Mouse (Mus musculus): Measurements from ENCODE around the gene Prc1. TPM values are rescaled to one million over a fixed set of nuclear protein-coding genes. Genes with fewer than 3 reads are reported as not detected.

Prc1 gene
- polyA plus RNA-seq, 1 experiment from 2014 or later, result 53.8 TPM

GRCm38 (mm10) chr7:80255981-80256380, 38.3 kb upstream of the Prc1 start:
- 67% methylated on average over 2 of the region's 2 CpGs for WGBS
- no peak for ATAC-seq (replicated peaks; ENCODE audit: low FRiP score, low read depth)
- peak; percentile 54 for TF ChIP-seq CTCF (IDR thresholded peaks at IDR 0.05; ENCODE audit: low read depth)

GRCm38 (mm10) chr7:80257706-80258105, 36.5 kb upstream of the Prc1 start:
- Histone ChIP-seq H3K27me3 (ENCODE audit: insufficient read depth, low read length) (no peaks in the 10 kb centered on the region), H3K4me1 (replicated peaks; ENCODE audit: insufficient read depth, low read length) (0 out of 2 replicates have a peak, but pooled peaks cover 5% of the 10 kb centered on the region), H3K9me3 (replicated peaks; ENCODE audit: low read length) (no peaks in the 10 kb centered on the region), H3K9ac (ENCODE audit: low read depth, low read length) (no peak overlapping the region), H3K27ac (no peak overlapping the region), H3K4me2 (ENCODE audit: low read length) (no peak overlapping the region), H3K36me3 (ENCODE audit: insufficient read depth, low read length) (no peaks in the 10 kb centered on the region), H3K4me3 (replicated peaks; ENCODE audit: low read depth, low read length) (no peak overlapping the region)
- 64% methylated on average over 2 of the region's 2 CpGs for WGBS
- DNase-seq (ENCODE audit: low spot score), result no peak
- ATAC-seq (replicated peaks; ENCODE audit: low FRiP score, low read depth), result no peak
- no peak for TF ChIP-seq CTCF (IDR thresholded peaks at IDR 0.05; ENCODE audit: low read depth)

More at GRCm38 (mm10) chr7:80255981-80256380, 38.3 kb upstream of the Prc1 start:
- H3K27ac ChIP-seq, result no peak overlapping the region
- H3K4me3 ChIP-seq (replicated peaks; ENCODE audit: low read depth, low read length), result no peak overlapping the region
- H3K4me1 ChIP-seq (replicated peaks; ENCODE audit: insufficient read depth, low read length), result no peaks in the 10 kb centered on the region
- H3K9me3 ChIP-seq (replicated peaks; ENCODE audit: low read length), result no peaks in the 10 kb centered on the region
- H3K9ac ChIP-seq (ENCODE audit: low read depth, low read length), result no peak overlapping the region
- H3K36me3 ChIP-seq (ENCODE audit: insufficient read depth, low read length), result no peaks in the 10 kb centered on the region
- no peaks in the 10 kb centered on the region for H3K27me3 ChIP-seq (ENCODE audit: insufficient read depth, low read length)
- H3K4me2 ChIP-seq (ENCODE audit: low read length), result no peak overlapping the region
- no peak for DNase-seq (ENCODE audit: low spot score)

GRCm38 (mm10) chr7:80260625-80261371, 33.5 kb upstream of the Prc1 start, which contains the start of gene Ngrn:
TSS of gene Ngrn (plus strand) at chr7:80261215.
- peaks cover 15% of the 10 kb centered on the region for H3K36me3 ChIP-seq (ENCODE audit: insufficient read depth, low read length)
- peak; percentile 90 for ATAC-seq (replicated peaks; ENCODE audit: low FRiP score, low read depth)
- peak within 1 kb of the TSS; percentile 74 for H3K4me3 ChIP-seq (replicated peaks; ENCODE audit: low read depth, low read length)
- H3K27me3 ChIP-seq (ENCODE audit: insufficient read depth, low read length), result no peaks in the 10 kb centered on the region
- H3K4me1 ChIP-seq (replicated peaks; ENCODE audit: insufficient read depth, low read length), result 0 out of 2 replicates have a peak, but pooled peaks cover 5% of the 10 kb centered on the region
- peak within 1 kb of the TSS; percentile 72 for H3K9ac ChIP-seq (ENCODE audit: low read depth, low read length)
- WGBS, result 26% methylated on average over 40 of the region's 40 CpGs
- peak; percentile 96 for DNase-seq (ENCODE audit: low spot score)
- H3K9me3 ChIP-seq (replicated peaks; ENCODE audit: low read length), result no peaks in the 10 kb centered on the region
- H3K27ac ChIP-seq, result peak within 1 kb of the TSS; percentile 80
- TF ChIP-seq CTCF (IDR thresholded peaks at IDR 0.05; ENCODE audit: low read depth), result peak; percentile 22; the same call in 1 of the 2 replicates
- H3K4me2 ChIP-seq (ENCODE audit: low read length), result peak within 1 kb of the TSS; percentile 77

- no peaks in the 10 kb centered on the region for H3K27me3 ChIP-seq (ENCODE audit: insufficient read depth, low read length)
- 0 out of 2 replicates have a peak, but pooled peaks cover 5% of the 10 kb centered on the region for H3K4me1 ChIP-seq (replicated peaks; ENCODE audit: insufficient read depth, low read length)
- H3K4me3 ChIP-seq (replicated peaks; ENCODE audit: low read depth, low read length), result peak overlapping the region; percentile 74
- peak overlapping the region; percentile 72 for H3K9ac ChIP-seq (ENCODE audit: low read depth, low read length)
- peak; percentile 38 for DNase-seq (ENCODE audit: low spot score)
- peaks cover 21% of the 10 kb centered on the region for H3K36me3 ChIP-seq (ENCODE audit: insufficient read depth, low read length)
- H3K4me2 ChIP-seq (ENCODE audit: low read length), result peak overlapping the region; percentile 77
- peak; percentile 60 for ATAC-seq (replicated peaks; ENCODE audit: low FRiP score, low read depth)
- no peaks in the 10 kb centered on the region for H3K9me3 ChIP-seq (replicated peaks; ENCODE audit: low read length)
- TF ChIP-seq CTCF (IDR thresholded peaks at IDR 0.05; ENCODE audit: low read depth), result no peak
- WGBS, result under 1% methylated on average over 32 of the region's 32 CpGs
- peak overlapping the region; percentile 80 for H3K27ac ChIP-seq
Observed at GRCm38 (mm10) chr7:80261372-80261990, 32.8 kb upstream of the Prc1 start.

GRCm38 (mm10) chr7:80264606-80265005, 29.6 kb upstream of the Prc1 start:
- Histone ChIP-seq H3K4me1 (replicated peaks; ENCODE audit: insufficient read depth, low read length) (peaks cover 11% of the 10 kb centered on the region; the same call in 1 of the 2 replicates), H3K4me2 (ENCODE audit: low read length) (no peak overlapping the region)
- DNase-seq (ENCODE audit: low spot score), result no peak

GRCm38 (mm10) chr7:80267764-80268163, 26.5 kb upstream of the Prc1 start:
- TF ChIP-seq CTCF (IDR thresholded peaks at IDR 0.05; ENCODE audit: low read depth), result no peak

More at GRCm38 (mm10) chr7:80264606-80265005, 29.6 kb upstream of the Prc1 start:
- WGBS, result 92% methylated on average over 12 of the region's 12 CpGs
- H3K36me3 ChIP-seq (ENCODE audit: insufficient read depth, low read length), result peaks cover 28% of the 10 kb centered on the region
- no peaks in the 10 kb centered on the region for H3K27me3 ChIP-seq (ENCODE audit: insufficient read depth, low read length)
- TF ChIP-seq CTCF (IDR thresholded peaks at IDR 0.05; ENCODE audit: low read depth), result no peak
- H3K9me3 ChIP-seq (replicated peaks; ENCODE audit: low read length), result no peaks in the 10 kb centered on the region
- no peak for ATAC-seq (replicated peaks; ENCODE audit: low FRiP score, low read depth)
- H3K4me3 ChIP-seq (replicated peaks; ENCODE audit: low read depth, low read length), result no peak overlapping the region
- H3K9ac ChIP-seq (ENCODE audit: low read depth, low read length), result no peak overlapping the region
- H3K27ac ChIP-seq, result no peak overlapping the region

More at GRCm38 (mm10) chr7:80267764-80268163, 26.5 kb upstream of the Prc1 start:
- H3K9ac ChIP-seq (ENCODE audit: low read depth, low read length), result no peak overlapping the region
- no peaks in the 10 kb centered on the region for H3K27me3 ChIP-seq (ENCODE audit: insufficient read depth, low read length)
- DNase-seq (ENCODE audit: low spot score) (no peak), ATAC-seq (replicated peaks; ENCODE audit: low FRiP score, low read depth) (no peak)
- no peak overlapping the region for H3K4me3 ChIP-seq (replicated peaks; ENCODE audit: low read depth, low read length)
- H3K27ac ChIP-seq, result no peak overlapping the region
- WGBS, result 74% methylated on average over 1 of the region's 1 CpGs
- no peak overlapping the region for H3K4me2 ChIP-seq (ENCODE audit: low read length)
- H3K36me3 ChIP-seq (ENCODE audit: insufficient read depth, low read length), result peaks cover 28% of the 10 kb centered on the region
- H3K4me1 ChIP-seq (replicated peaks; ENCODE audit: insufficient read depth, low read length), result peaks cover 13% of the 10 kb centered on the region
- H3K9me3 ChIP-seq (replicated peaks; ENCODE audit: low read length), result no peaks in the 10 kb centered on the region

All from kidney, postnatal 0 days (tissue).